ENCODE assay signal across 8 mouse cellular contexts in the genomic region with DNA sequence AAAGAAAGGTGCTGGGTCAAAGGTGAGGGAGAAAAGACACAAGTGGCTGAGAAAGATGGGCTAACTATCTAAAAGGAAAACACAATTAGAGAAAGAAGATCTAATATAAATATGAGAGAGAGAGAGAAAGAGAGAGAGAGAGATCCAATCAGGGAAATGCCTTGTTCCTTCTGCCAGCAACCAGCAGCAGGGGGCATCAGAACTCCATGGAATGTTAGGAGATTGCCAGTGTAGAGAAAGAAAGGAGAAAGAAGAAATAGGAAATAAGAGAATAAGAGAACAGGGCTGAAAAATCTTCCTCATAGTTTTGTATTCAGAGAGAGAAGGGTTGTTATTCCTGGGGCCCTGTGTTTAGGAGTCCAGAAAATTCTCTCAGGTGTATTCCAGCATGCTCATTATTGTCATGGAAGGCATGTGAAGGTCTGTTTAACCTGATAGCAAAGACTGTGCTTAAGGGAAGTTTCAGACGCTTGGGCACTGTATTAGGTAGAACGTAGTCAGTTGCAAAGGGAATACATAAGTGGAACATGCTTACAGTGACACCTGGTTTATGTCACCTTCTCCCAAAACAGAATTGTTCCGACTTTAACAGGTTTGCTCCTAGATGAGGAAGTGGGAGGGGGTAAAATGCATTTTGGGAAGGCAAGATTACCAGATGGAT.
DNase-seq lines count a peak whose midpoint lies in the region; ATAC-seq and TF ChIP-seq lines count a peak whose summit lies in the region.

No protein-coding gene starts in this region.

- peak; percentile 71; the same call in 1 of the 2 replicates for TF ChIP-seq CTCF in brain, embryonic 14.5 days (IDR thresholded peaks at IDR 0.05; ENCODE audit: borderline replicate concordance, extremely low read depth, insufficient read depth, insufficient read length)

- H3K4me2 ChIP-seq in kidney, embryonic 14.5 days (replicated peaks; ENCODE audit: low read depth, low read length) = no peak overlapping the region
- H3K4me2 ChIP-seq in forebrain, embryonic 13.5 days = no peak overlapping the region

- WGBS in kidney, embryonic 14.5 days = 65% methylated on average over 3 of the region's 3 CpGs
- 72% methylated on average over 3 of the region's 3 CpGs for WGBS in forebrain, embryonic 13.5 days

- no peaks in the 10 kb centered on the region for H3K27me3 ChIP-seq in kidney, embryonic 14.5 days (ENCODE audit: control insufficient read depth, insufficient read depth, low read length)
- no peaks in the 10 kb centered on the region for H3K27me3 ChIP-seq in forebrain, embryonic 13.5 days

- DNase-seq in kidney, adult 18-20 months = peak; percentile 21
- DNase-seq in brain, embryonic 14.5 days (ENCODE audit: low read depth) = peak; percentile 85
- DNase-seq in kidney, postnatal 4 days = peak; percentile 69 to 73
- peak; percentile 26 for DNase-seq in lung, postnatal 36 days
- DNase-seq in right cerebral cortex, postnatal 25 days = peak; percentile 55
- DNase-seq in T-cell, adult 2 months (ENCODE audit: low spot score) = no peak

- no peaks in the 10 kb centered on the region for H3K4me1 ChIP-seq in kidney, embryonic 14.5 days (ENCODE audit: control insufficient read depth, insufficient read depth, low read length)
- no peaks in the 10 kb centered on the region for H3K4me1 ChIP-seq in forebrain, embryonic 13.5 days

- ATAC-seq in kidney, embryonic 14.5 days (ENCODE audit: low FRiP score, low TSS enrichment) = no peak; the same call in 1 of the 2 replicates
- peak; percentile 74 for ATAC-seq in forebrain, embryonic 13.5 days

- no peak overlapping the region for H3K4me3 ChIP-seq in kidney, embryonic 14.5 days (ENCODE audit: low read length)
- no peak overlapping the region for H3K4me3 ChIP-seq in forebrain, embryonic 13.5 days

- H3K9ac ChIP-seq in kidney, embryonic 14.5 days (ENCODE audit: low read depth, low read length) = no peak overlapping the region
- no peak overlapping the region for H3K9ac ChIP-seq in forebrain, embryonic 13.5 days

- no peak overlapping the region for H3K27ac ChIP-seq in kidney, embryonic 14.5 days (ENCODE audit: low read depth, low read length)
- H3K27ac ChIP-seq in forebrain, embryonic 13.5 days = no peak overlapping the region

- H3K9me3 ChIP-seq in kidney, embryonic 14.5 days (ENCODE audit: control insufficient read depth, low read length) = no peaks in the 10 kb centered on the region
- H3K9me3 ChIP-seq in forebrain, embryonic 13.5 days (replicated peaks) = no peaks in the 10 kb centered on the region

- no peak for TF ChIP-seq POLR2A in brain, embryonic 14.5 days (IDR thresholded peaks at IDR 0.05; ENCODE audit: borderline replicate concordance, extremely low read depth, insufficient read depth, insufficient read length, poor library complexity, severe bottlenecking)

- no peaks in the 10 kb centered on the region for H3K36me3 ChIP-seq in kidney, embryonic 14.5 days (ENCODE audit: control insufficient read depth, insufficient read depth, low read length)
- H3K36me3 ChIP-seq in forebrain, embryonic 13.5 days (ENCODE audit: poor library complexity, severe bottlenecking) = no peaks in the 10 kb centered on the region
